Comparison of ENCODE assay signal across 10 mouse cellular contexts in the genomic region with DNA sequence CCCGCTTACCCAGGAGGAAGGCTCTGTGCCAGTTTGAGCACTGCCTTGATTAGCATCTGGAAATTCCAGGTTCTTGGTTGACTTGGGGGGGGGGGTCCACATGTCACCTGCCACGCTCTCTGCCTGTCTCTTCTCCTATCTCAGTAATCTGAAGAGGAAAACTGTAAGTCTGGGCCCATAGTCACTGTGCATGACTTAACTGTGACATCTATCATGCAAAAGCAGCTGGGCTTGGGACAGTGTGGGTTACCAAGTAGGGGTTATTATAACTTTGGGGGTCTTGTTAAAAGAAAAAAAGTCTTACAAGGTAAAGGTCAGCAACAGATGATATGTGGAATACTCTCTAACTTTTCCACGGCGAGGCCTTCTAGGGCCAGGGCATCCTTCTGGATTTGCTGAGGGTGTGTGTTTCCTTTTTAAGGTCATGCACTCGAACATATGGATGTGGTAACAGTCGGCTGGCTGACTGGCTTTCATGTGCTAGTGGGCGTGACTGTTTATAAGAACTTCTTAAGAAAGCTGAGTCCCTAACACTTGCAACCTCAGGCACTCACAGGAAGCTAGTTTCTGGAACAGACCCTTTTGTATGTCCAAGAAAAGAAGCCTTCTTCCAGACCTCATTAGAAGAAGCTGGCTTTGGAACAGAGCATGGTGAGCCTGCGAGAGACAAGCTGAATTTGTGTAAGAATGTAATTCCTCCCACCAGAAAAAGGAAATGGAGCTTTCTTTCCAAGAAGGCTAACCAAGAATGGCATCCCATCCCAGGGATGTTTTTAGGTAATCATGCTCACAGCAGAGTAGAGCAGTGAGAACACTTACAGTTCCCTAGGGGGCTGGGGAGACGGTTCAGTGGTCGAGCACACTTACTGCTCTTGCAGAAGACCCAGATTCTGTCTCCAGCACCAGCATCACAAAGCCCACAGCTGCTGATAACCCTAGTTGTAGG. TPM values are rescaled to one million over a fixed set of nuclear protein-coding genes. Genes with fewer than 3 reads are reported as not detected.
A peak's percentile ranks its signal among the peaks of the same experiment; 100 is the strongest.
DNase-seq lines count a peak whose midpoint lies in the region; ATAC-seq and TF ChIP-seq lines count a peak whose summit lies in the region.
"Had no signal": no experiment of that assay in that cellular context is flagged by ENCODE, and none has a peak within 500 bp of the region (broad histone marks: within the 10 kb centered on the region; RNA-seq: fewer than 3 reads in every experiment).

No protein-coding gene starts in this region.

- H3K9me3 ChIP-seq in embryonic facial prominence, embryonic 14.5 days (ENCODE audit: control insufficient read depth, low read length) = no peaks in the 10 kb centered on the region
- no peaks in the 10 kb centered on the region for H3K9me3 ChIP-seq in hindbrain, embryonic 12.5 days (replicated peaks)

- ATAC-seq in embryonic facial prominence, embryonic 14.5 days (ENCODE audit: low read depth) = no peak
- ATAC-seq in hindbrain, embryonic 12.5 days (ENCODE audit: low FRiP score) = no peak

- no peak overlapping the region for H3K4me2 ChIP-seq in embryonic facial prominence, embryonic 14.5 days (ENCODE audit: low read depth, low read length)
- H3K4me2 ChIP-seq in hindbrain, embryonic 12.5 days (replicated peaks) = no peak overlapping the region

- 32% methylated on average over 10 of the region's 10 CpGs for WGBS in embryonic facial prominence, embryonic 14.5 days
- WGBS in hindbrain, embryonic 12.5 days = 59% methylated on average over 10 of the region's 10 CpGs

- H3K9ac ChIP-seq in embryonic facial prominence, embryonic 14.5 days (ENCODE audit: low read depth, low read length) = no peak overlapping the region
- H3K9ac ChIP-seq in hindbrain, embryonic 12.5 days = no peak overlapping the region

- DNase-seq in layer of hippocampus, adult 2 months (ENCODE audit: low spot score in 2 of 2) = no peak
- no peak for DNase-seq in layer of hippocampus, adult 9-11 months
- DNase-seq in embryonic facial prominence, embryonic 14.5 days (ENCODE audit: low spot score) = peak; percentile 84
- peak; percentile 66 for DNase-seq in lung, postnatal 36 days
- peak; percentile 44 to 56 for DNase-seq in thymus, postnatal 36 days
- no peak for DNase-seq in retina, embryonic 14.5 days (ENCODE audit: low spot score)
- DNase-seq in urinary bladder, postnatal 4 days (ENCODE audit: low spot score in 2 of 2) = no peak
- DNase-seq: kidney, postnatal 36 days; liver had no signal

- TF ChIP-seq CTCF in layer of hippocampus, adult 2 months (conservative IDR thresholded peaks at IDR 0.05) = no peak

- H3K27ac ChIP-seq in layer of hippocampus, adult 2 months = peak overlapping the region; percentile 2; the same call in 1 of the 2 replicates
- no peak overlapping the region for H3K27ac ChIP-seq in embryonic facial prominence, embryonic 14.5 days (replicated peaks; ENCODE audit: low read depth, low read length)
- H3K27ac ChIP-seq in hindbrain, embryonic 12.5 days = no peak overlapping the region

- H3K4me3 ChIP-seq in layer of hippocampus, adult 2 months = no peak overlapping the region
- no peak overlapping the region for H3K4me3 ChIP-seq in embryonic facial prominence, embryonic 14.5 days (ENCODE audit: low read depth, low read length)
- H3K4me3 ChIP-seq in hindbrain, embryonic 12.5 days = no peak overlapping the region

- 0 out of 2 replicates have a peak, but pooled peaks cover 6% of the 10 kb centered on the region for H3K4me1 ChIP-seq in embryonic facial prominence, embryonic 14.5 days (ENCODE audit: control insufficient read depth, insufficient read depth, low read length)
- H3K4me1 ChIP-seq in hindbrain, embryonic 12.5 days = no peaks in the 10 kb centered on the region

- H3K27me3 ChIP-seq in embryonic facial prominence, embryonic 14.5 days (replicated peaks; ENCODE audit: control insufficient read depth, insufficient read depth, low read length) = no peaks in the 10 kb centered on the region
- no peaks in the 10 kb centered on the region for H3K27me3 ChIP-seq in hindbrain, embryonic 12.5 days

- no peaks in the 10 kb centered on the region for H3K36me3 ChIP-seq in embryonic facial prominence, embryonic 14.5 days (ENCODE audit: control insufficient read depth, insufficient read depth, low read length)
- no peaks in the 10 kb centered on the region for H3K36me3 ChIP-seq in hindbrain, embryonic 12.5 days

RNA-seq across cellular contexts. Expression of a gene that starts 53.7 kb away (rescaled TPM):
- total RNA-seq in layer of hippocampus, adult 2 months (2021) = 10 to 100 TPM; 10.1 to 10.5 TPM
- polyA plus RNA-seq in embryonic facial prominence, embryonic 14.5 days (2014; fragmentation: Nextera tagmentation; extraction: Ambion mirVana) = 42.7 and 43.1 TPM in 2 replicates
- polyA plus RNA-seq in hindbrain, embryonic 12.5 days (2016; fragmentation: Nextera tagmentation; extraction: Ambion mirVana) = 25.9 and 27.9 TPM in 2 replicates

Comparison
In these comparisons a context has a peak if more than half of its experiments do, and no peak if none do; other contexts are left out.
1. DNase-seq: peak in embryonic facial prominence, embryonic 14.5 days (single experiment), lung, postnatal 36 days (single experiment) and thymus, postnatal 36 days (2 of 2); none in layer of hippocampus, adult 2 months (0 of 2), layer of hippocampus, adult 9-11 months (single experiment), retina, embryonic 14.5 days (single experiment) and urinary bladder, postnatal 4 days (0 of 2).